Mouse (Mus musculus) limb, embryonic 14.5 days (tissue): ENCODE results near the gene 4930572O03Rik. TPM values are rescaled to one million over a fixed set of nuclear protein-coding genes. Genes with fewer than 3 reads are reported as not detected.
"Not testable (repeated sequence)": the region's sequence is repeated elsewhere in the genome, so short reads cannot be mapped to it uniquely, and the experiment has no call there.

Experiments used
- ATAC-seq: fragments of 200-750 bp; cut with Nextera tagmentation; 2 replicates; pipeline ENCODE4 v1.8.0; 2017; ENCODE audit warnings: low read depth, moderate number of reproducible peaks, moderate TSS enrichment; ENCODE audit not compliant: low FRiP score
- DNase-seq: peaks from one replicate; pipeline ENCODE4 v3.0.0-alpha.2; 2015; ENCODE audit warnings: low spot score
- H3K27ac ChIP-seq: fragments of 300-500 bp; sonication (generic); replicated peaks from 2 replicates; pipeline ENCODE4 v1.5.1; 2014; ENCODE audit warnings: low read depth, mild to moderate bottlenecking, low read length, moderate library complexity, mixed read lengths
- H3K27me3 ChIP-seq: fragments of 300-500 bp; sonication (generic); 2 replicates; pipeline ENCODE4 v1.6.1; 2014; ENCODE audit warnings: low read length, mixed read lengths; ENCODE audit not compliant: control insufficient read depth, insufficient read depth
- H3K36me3 ChIP-seq: fragments of 300-500 bp; sonication (generic); 2 replicates; pipeline ENCODE4 v1.6.1; 2014; ENCODE audit warnings: mild to moderate bottlenecking, low read length, moderate library complexity, mixed read lengths; ENCODE audit not compliant: control insufficient read depth, insufficient read depth
- H3K4me1 ChIP-seq: fragments of 300-500 bp; sonication (generic); 2 replicates; pipeline ENCODE4 v1.6.1; 2014; ENCODE audit warnings: antibody characterized with exemption, low read length, mixed read lengths; ENCODE audit not compliant: control insufficient read depth, insufficient read depth
- H3K4me2 ChIP-seq: fragments of 300-500 bp; sonication (generic); replicated peaks from 2 replicates; pipeline ENCODE4 v1.6.1; 2014; ENCODE audit warnings: low read depth, mild to moderate bottlenecking, low read length, moderate library complexity; ENCODE audit not compliant: severe bottlenecking
- H3K4me3 ChIP-seq: fragments of 300-500 bp; sonication (generic); replicated peaks from 2 replicates; pipeline ENCODE4 v1.5.1; 2014; ENCODE audit warnings: low read length
- H3K9ac ChIP-seq: fragments of 300-500 bp; sonication (generic); 2 replicates; pipeline ENCODE4 v1.6.1; 2014; ENCODE audit warnings: mild to moderate bottlenecking, low read depth, low read length, moderate library complexity; ENCODE audit not compliant: severe bottlenecking
- H3K9me3 ChIP-seq: fragments of 300-500 bp; sonication (generic); 2 replicates; pipeline ENCODE4 v1.6.1; 2016; ENCODE audit warnings: low read length; ENCODE audit not compliant: control insufficient read depth
- WGBS: fragments of 180-500 bp; shearing (Covaris S2); extraction: QIAGEN DNeasy Blood & Tissue Kit; methylation state at CpG from one replicate; pipeline ENCODE4 v1.1.7; 2014; 5-methylcytosine and 5-hydroxymethylcytosine counted together
- polyA plus RNA-seq, 2 experiments: library from polyadenylated mRNA; depleted of rRNA in 1 of 2; stranded (reverse) in 1 of 2; unstranded in 1 of 2; fragments of >200 nt; fragmentation: Nextera tagmentation in 1 of 2; extraction: Ambion mirVana in 1 of 2; gene quantifications; 2 replicates each; pipeline versions ENCODE4 v1.2.1 to v1.2.3; 2012 to 2014

4930572O03Rik gene
- polyA plus RNA-seq, 2 experiments, result not detected

- not testable (repeated sequence) for H3K27ac ChIP-seq, H3K4me2 ChIP-seq, H3K4me3 ChIP-seq, H3K4me1 ChIP-seq, H3K27me3 ChIP-seq, H3K9ac ChIP-seq, H3K36me3 ChIP-seq, DNase-seq
- WGBS, result 74% methylated on average over 8 of the region's 8 CpGs
- peaks cover 13% of the 10 kb centered on the region for H3K9me3 ChIP-seq
- peak; percentile 55; the same call in 1 of the 2 replicates for ATAC-seq
Observed at GRCm38 (mm10) chr5:15603585-15603984, 53.3 kb downstream of the 4930572O03Rik start.

GRCm38 (mm10) chr5:15603008-15603407 lies 53.9 kb downstream of the 4930572O03Rik start:
- H3K4me2 ChIP-seq, ATAC-seq, H3K27me3 ChIP-seq, H3K27ac ChIP-seq, H3K4me1 ChIP-seq, H3K4me3 ChIP-seq, H3K36me3 ChIP-seq, DNase-seq, H3K9ac ChIP-seq: not testable (repeated sequence)
- WGBS, result 60% methylated on average over 2 of the region's 2 CpGs
- peaks cover 13% of the 10 kb centered on the region for H3K9me3 ChIP-seq

GRCm38 (mm10) chr5:15602424-15602947 lies 54.4 kb downstream of the 4930572O03Rik start:
- not testable (repeated sequence) for ATAC-seq

More at GRCm38 (mm10) chr5:15602424-15602947, 54.4 kb downstream of the 4930572O03Rik start:
- not testable (repeated sequence) for DNase-seq, H3K4me1 ChIP-seq, H3K27ac ChIP-seq, H3K4me2 ChIP-seq, H3K9ac ChIP-seq, H3K4me3 ChIP-seq, H3K36me3 ChIP-seq, H3K27me3 ChIP-seq
- WGBS, result 67% methylated on average over 3 of the region's 3 CpGs
- H3K9me3 ChIP-seq, result peaks cover 13% of the 10 kb centered on the region

Other genes starting within 250 kb of the 4930572O03Rik start
- gene Gm21149, start 180.5 kb downstream of the 4930572O03Rik start, polyA plus RNA-seq (2012; rRNA removed), result not detected in 2 replicates
- not detected in 2 replicates for gene Gm21149, start 180.5 kb downstream of the 4930572O03Rik start, polyA plus RNA-seq (2014; fragmentation: Nextera tagmentation; extraction: Ambion mirVana)
- not detected in 2 replicates for gene Gm21190, start 127.8 kb downstream of the 4930572O03Rik start, polyA plus RNA-seq (2012; rRNA removed)
- not detected in 2 replicates for gene Gm21190, start 127.8 kb downstream of the 4930572O03Rik start, polyA plus RNA-seq (2014; fragmentation: Nextera tagmentation; extraction: Ambion mirVana)
- 0.15 TPM in 1 of 2 replicates, not detected in the other for gene Gm21083, start 79.7 kb downstream of the 4930572O03Rik start, polyA plus RNA-seq (2012; rRNA removed)
- gene Gm21083, start 79.7 kb downstream of the 4930572O03Rik start, polyA plus RNA-seq (2014; fragmentation: Nextera tagmentation; extraction: Ambion mirVana), result not detected in 2 replicates
- not detected in 2 replicates for gene Speer4d, start 38.0 kb downstream of the 4930572O03Rik start, polyA plus RNA-seq (2012; rRNA removed)
- gene Speer4d, start 38.0 kb downstream of the 4930572O03Rik start, polyA plus RNA-seq (2014; fragmentation: Nextera tagmentation; extraction: Ambion mirVana), result not detected in 2 replicates
- gene Speer4c, start 57.2 kb upstream of the 4930572O03Rik start, polyA plus RNA-seq (2012; rRNA removed), result 0.05 TPM in 1 of 2 replicates, not detected in the other
- gene Speer4c, start 57.2 kb upstream of the 4930572O03Rik start, polyA plus RNA-seq (2014; fragmentation: Nextera tagmentation; extraction: Ambion mirVana), result not detected in 2 replicates